Mouse (Mus musculus): ENCODE results near the gene Prps1l3. TPM values are rescaled to one million over a fixed set of nuclear protein-coding genes. Genes with fewer than 3 reads are reported as not detected.

Prps1l3 gene
- total and polyA plus RNA-seq, 2 experiments from 2014 or later = 15.1 to 23.3 TPM

DNA sequence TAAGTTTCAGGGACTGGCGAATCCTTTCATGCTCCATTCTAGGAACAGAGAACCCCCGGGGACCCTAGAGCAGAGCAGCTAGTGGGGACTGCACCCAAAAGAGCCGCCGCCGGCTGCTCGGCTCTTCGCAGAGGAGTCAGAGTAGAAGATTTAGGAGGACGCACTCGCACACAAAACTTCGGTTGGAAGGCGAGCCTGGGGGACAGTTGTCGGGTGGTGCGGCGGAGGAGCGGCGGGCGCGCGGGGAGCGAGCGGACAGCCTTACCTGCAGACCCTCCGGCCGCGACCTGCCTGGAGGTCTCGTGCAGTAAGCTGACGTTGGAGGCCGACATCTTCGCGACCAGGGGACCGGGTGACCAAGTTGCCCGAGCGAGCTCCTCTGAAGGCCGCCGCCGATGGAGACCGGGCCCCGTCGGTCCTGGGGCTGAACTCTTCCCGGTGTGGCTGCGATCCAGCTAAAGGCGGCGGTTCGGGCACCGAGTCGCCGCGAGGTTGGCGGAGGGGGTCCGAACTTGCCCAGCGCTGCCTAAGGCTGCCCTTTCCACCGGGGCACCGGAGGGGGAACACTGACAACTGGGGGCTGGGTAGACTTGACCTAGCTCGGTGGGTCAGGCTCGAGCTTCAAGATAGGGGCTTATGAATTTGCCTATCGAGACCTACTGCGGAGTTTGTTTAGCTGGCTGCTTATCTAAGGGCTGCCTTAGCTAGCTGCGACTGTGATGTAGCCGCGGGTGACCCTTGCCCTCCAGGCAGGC lies 33.4 kb upstream of the Prps1l3 start:
- ATAC-seq = peak; percentile 68
- no peak for TF ChIP-seq CTCF (IDR thresholded peaks at IDR 0.05; ENCODE audit: low read depth)
- Histone ChIP-seq H3K4me1 (ENCODE audit: insufficient read depth, low read length) (no peaks in the 10 kb centered on the region), H3K27ac (no peak overlapping the region), H3K9ac (replicated peaks; ENCODE audit: low read length) (peak overlapping the region; percentile 39; the same call in 1 of the 2 replicates), H3K36me3 (ENCODE audit: insufficient read depth, low read length) (no peaks in the 10 kb centered on the region), H3K9me3 (ENCODE audit: low read length) (no peaks in the 10 kb centered on the region), H3K27me3 (ENCODE audit: insufficient read depth, low read length) (peaks cover 4% of the 10 kb centered on the region; the same call in 1 of the 2 replicates), H3K4me2 (ENCODE audit: low read depth, low read length) (peak overlapping the region; percentile 78), H3K4me3 (ENCODE audit: low read length) (peak overlapping the region; percentile 47)
- 2% methylated on average over 58 of the region's 59 CpGs for WGBS
- peak; percentile 28 for DNase-seq (ENCODE audit: low spot score)

DNA sequence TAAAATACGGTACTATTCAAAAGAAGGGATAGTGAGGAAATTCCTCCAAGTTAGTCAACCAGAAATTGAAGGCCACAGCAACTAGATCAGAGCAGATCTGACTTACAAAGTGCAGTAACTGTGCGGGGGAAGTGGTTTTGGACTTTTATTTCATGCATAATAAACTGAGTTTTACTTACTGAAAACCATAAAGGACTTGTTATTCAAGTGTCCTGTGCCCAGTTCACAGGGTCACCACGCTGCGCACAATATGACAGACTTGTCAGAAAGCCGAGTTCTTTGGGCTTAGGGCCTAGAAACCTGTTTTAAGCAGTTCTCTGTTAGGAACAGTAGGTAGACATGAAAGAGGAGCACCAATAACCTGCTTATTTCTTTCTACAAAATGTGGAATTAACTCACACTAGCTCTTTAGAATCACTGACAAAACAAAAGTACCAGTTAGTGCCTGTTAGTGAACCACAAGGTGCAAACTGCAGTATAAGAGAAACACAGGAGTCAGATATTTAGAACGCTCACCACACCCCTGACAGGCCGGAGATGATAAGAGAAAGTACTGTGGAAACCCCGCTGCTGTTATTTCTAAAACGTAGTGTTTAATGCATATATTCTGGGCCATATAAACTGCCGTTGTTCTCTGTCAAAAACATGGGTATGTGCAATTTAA lies 32.7 kb upstream of the Prps1l3 start, which contains the start of gene Slc25a21:
Gene Slc25a21 (minus strand): TSS at position 110 of the 664 bp plus-strand sequence.
- Histone ChIP-seq H3K4me2 (ENCODE audit: low read depth, low read length) (peak within 1 kb of the TSS; percentile 78), H3K36me3 (ENCODE audit: insufficient read depth, low read length) (no peaks in the 10 kb centered on the region), H3K4me3 (ENCODE audit: low read length) (peak within 1 kb of the TSS; percentile 47), H3K9me3 (ENCODE audit: low read length) (no peaks in the 10 kb centered on the region), H3K4me1 (ENCODE audit: insufficient read depth, low read length) (no peaks in the 10 kb centered on the region), H3K27ac (no peak within 1 kb of the TSS), H3K9ac (replicated peaks; ENCODE audit: low read length) (peak within 1 kb of the TSS; percentile 39; the same call in 1 of the 2 replicates), H3K27me3 (ENCODE audit: insufficient read depth, low read length) (peaks cover 4% of the 10 kb centered on the region; the same call in 1 of the 2 replicates)
- ATAC-seq (no peak), DNase-seq (ENCODE audit: low spot score) (no peak)
- 66% methylated on average over 10 of the region's 10 CpGs for WGBS
- TF ChIP-seq CTCF (IDR thresholded peaks at IDR 0.05; ENCODE audit: low read depth) = no peak

DNA sequence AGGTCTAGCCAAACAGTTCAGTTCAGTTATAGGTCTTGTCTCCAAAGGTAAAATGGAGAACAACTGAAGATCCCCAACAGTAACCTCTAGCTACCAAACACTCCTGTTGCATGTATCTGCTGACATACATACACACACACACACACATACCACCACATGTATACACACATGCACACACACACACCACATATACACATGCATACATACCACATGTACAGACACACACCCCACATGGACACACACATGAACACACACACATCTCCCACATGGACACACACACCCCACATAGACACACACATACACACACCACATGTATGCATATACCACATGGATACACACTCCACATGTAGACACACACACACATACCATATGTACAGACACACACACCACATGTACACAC lies 31.9 kb upstream of the Prps1l3 start:
- Histone ChIP-seq H3K27ac (no peak overlapping the region), H3K27me3 (ENCODE audit: insufficient read depth, low read length) (peaks cover 4% of the 10 kb centered on the region; the same call in 1 of the 2 replicates), H3K4me2 (ENCODE audit: low read depth, low read length) (no peak overlapping the region), H3K4me1 (ENCODE audit: insufficient read depth, low read length) (no peaks in the 10 kb centered on the region), H3K36me3 (ENCODE audit: insufficient read depth, low read length) (no peaks in the 10 kb centered on the region), H3K9ac (replicated peaks; ENCODE audit: low read length) (no peak overlapping the region), H3K9me3 (ENCODE audit: low read length) (no peaks in the 10 kb centered on the region), H3K4me3 (ENCODE audit: low read length) (no peak overlapping the region)
- DNase-seq (ENCODE audit: low spot score) (no peak), ATAC-seq (no peak)
- no peak for TF ChIP-seq CTCF (IDR thresholded peaks at IDR 0.05; ENCODE audit: low read depth)

DNA sequence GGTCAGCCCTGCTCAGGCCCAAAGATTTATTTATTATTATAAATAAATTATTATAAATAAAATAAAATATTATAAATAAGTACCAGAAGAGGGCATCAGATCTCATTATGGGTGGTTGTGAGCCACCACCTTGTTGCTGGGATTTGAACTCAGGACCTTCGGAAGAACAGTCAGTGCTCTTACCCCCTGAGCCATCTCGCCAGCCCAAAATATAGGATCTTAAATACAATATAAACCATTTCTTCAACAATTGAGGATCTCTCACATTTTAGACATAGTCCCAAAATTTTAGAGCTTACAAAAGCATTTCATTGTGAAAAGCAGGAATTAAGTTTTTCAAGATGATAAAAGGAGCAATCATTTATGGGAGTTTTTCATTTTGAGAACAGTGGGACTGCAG lies 30.8 kb upstream of the Prps1l3 start:
- 99% methylated on average over 2 of the region's 2 CpGs for WGBS
- no peak for TF ChIP-seq CTCF (IDR thresholded peaks at IDR 0.05; ENCODE audit: low read depth)
- DNase-seq (ENCODE audit: low spot score) (no peak), ATAC-seq (no peak)
- Histone ChIP-seq H3K4me1 (ENCODE audit: insufficient read depth, low read length) (no peaks in the 10 kb centered on the region), H3K9ac (replicated peaks; ENCODE audit: low read length) (no peak overlapping the region), H3K9me3 (ENCODE audit: low read length) (no peaks in the 10 kb centered on the region), H3K27ac (no peak overlapping the region), H3K36me3 (ENCODE audit: insufficient read depth, low read length) (no peaks in the 10 kb centered on the region), H3K27me3 (ENCODE audit: insufficient read depth, low read length) (peaks cover 4% of the 10 kb centered on the region; the same call in 1 of the 2 replicates), H3K4me2 (ENCODE audit: low read depth, low read length) (no peak overlapping the region), H3K4me3 (ENCODE audit: low read length) (no peak overlapping the region)

- Histone ChIP-seq H3K4me2 (ENCODE audit: low read depth, low read length) (no peak overlapping the region), H3K36me3 (ENCODE audit: insufficient read depth, low read length) (no peaks in the 10 kb centered on the region), H3K27me3 (ENCODE audit: insufficient read depth, low read length) (peaks cover 4% of the 10 kb centered on the region; the same call in 1 of the 2 replicates), H3K4me3 (ENCODE audit: low read length) (no peak overlapping the region), H3K9ac (replicated peaks; ENCODE audit: low read length) (no peak overlapping the region), H3K4me1 (ENCODE audit: insufficient read depth, low read length) (no peaks in the 10 kb centered on the region), H3K9me3 (ENCODE audit: low read length) (no peaks in the 10 kb centered on the region), H3K27ac (no peak overlapping the region)
- 94% methylated on average over 3 of the region's 3 CpGs for WGBS
- DNase-seq (ENCODE audit: low spot score) (no peak), ATAC-seq (no peak)
- no peak for TF ChIP-seq CTCF (IDR thresholded peaks at IDR 0.05; ENCODE audit: low read depth)
Observed at GRCm38 (mm10) chr12:57201901-57202300, 28.3 kb upstream of the Prps1l3 start.

DNA sequence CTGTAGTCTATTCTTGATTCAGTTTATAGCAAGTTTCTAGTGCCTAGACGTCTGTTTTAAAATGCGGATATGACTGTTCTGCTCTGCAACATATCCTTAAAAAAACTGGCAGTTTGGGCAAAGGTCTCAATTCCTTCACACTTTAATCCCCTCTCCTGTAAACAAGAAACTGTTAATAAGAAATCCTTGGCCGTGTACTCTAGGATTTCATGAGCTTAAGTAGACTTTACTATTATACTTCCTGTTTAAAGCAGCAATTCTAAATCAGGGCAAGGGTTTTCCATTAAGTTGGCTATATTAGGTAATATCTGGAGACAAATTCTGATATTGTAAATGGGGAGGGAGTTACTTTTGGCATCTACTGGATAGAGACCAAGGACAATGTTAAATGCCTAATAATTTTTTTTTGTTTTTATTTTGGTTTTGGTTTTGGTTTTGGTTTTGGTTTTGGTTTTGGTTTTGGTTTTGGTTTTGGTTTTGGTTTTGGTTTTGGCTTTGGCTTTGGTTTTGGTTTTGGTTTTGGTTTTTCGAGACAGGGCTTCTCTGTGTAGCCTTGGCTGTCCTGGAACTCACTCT lies 25.8 kb upstream of the Prps1l3 start:
- Histone ChIP-seq H3K4me1 (ENCODE audit: insufficient read depth, low read length) (no peaks in the 10 kb centered on the region), H3K9ac (replicated peaks; ENCODE audit: low read length) (no peak overlapping the region), H3K27ac (no peak overlapping the region), H3K9me3 (ENCODE audit: low read length) (no peaks in the 10 kb centered on the region), H3K27me3 (ENCODE audit: insufficient read depth, low read length) (no peaks in the 10 kb centered on the region), H3K4me3 (ENCODE audit: low read length) (no peak overlapping the region), H3K4me2 (ENCODE audit: low read depth, low read length) (no peak overlapping the region), H3K36me3 (ENCODE audit: insufficient read depth, low read length) (no peaks in the 10 kb centered on the region)
- TF ChIP-seq CTCF (IDR thresholded peaks at IDR 0.05; ENCODE audit: low read depth) = no peak
- WGBS = 91% methylated on average over 4 of the region's 4 CpGs
- ATAC-seq (no peak), DNase-seq (ENCODE audit: low spot score) (no peak)
